Mouse (Mus musculus) thymus, adult 2 months (tissue): Measurements from ENCODE around the gene Plxna4. TPM values are rescaled to one million over a fixed set of nuclear protein-coding genes. Genes with fewer than 3 reads are reported as not detected.

Experiments
- DNase-seq: peaks from one replicate; pipeline ENCODE4 v3.0.0; 2021
- H3K27ac ChIP-seq: fragments of 200-500 bp; 2 replicates; pipeline ENCODE4 v1.5.1; 2012; ENCODE audit warnings: low read length, control low read depth; ENCODE audit not compliant: control insufficient read depth, insufficient read depth
- H3K27me3 ChIP-seq: fragments of 200-500 bp; 2 replicates; pipeline ENCODE4 v1.6.1; 2012; ENCODE audit warnings: mild to moderate bottlenecking, low read length, moderate library complexity, mixed read lengths; ENCODE audit not compliant: control insufficient read depth, insufficient read depth
- H3K36me3 ChIP-seq: fragments of 200-500 bp; 2 replicates; pipeline ENCODE4 v1.6.1; 2012; ENCODE audit warnings: mild to moderate bottlenecking, low read length, moderate library complexity; ENCODE audit not compliant: control insufficient read depth, insufficient read depth
- H3K4me1 ChIP-seq: fragments of 200-500 bp; replicated peaks from 2 replicates; pipeline ENCODE4 v1.6.1; 2012; ENCODE audit warnings: low read length; ENCODE audit not compliant: control insufficient read depth, insufficient read depth
- H3K4me3 ChIP-seq: fragments of 200-500 bp; 2 replicates; pipeline ENCODE4 v1.5.1; 2012; ENCODE audit warnings: mild to moderate bottlenecking, low read length, control low read depth, moderate library complexity; ENCODE audit not compliant: control insufficient read depth, insufficient read depth
- CTCF ChIP-seq: fragments of 200-500 bp; IDR thresholded peaks from 2 replicates; pipeline ENCODE4 v1.5.1; 2012; ENCODE audit warnings: mild to moderate bottlenecking, control low read depth, low read length, moderate library complexity, borderline replicate concordance; ENCODE audit not compliant: control insufficient read depth, poor library complexity, insufficient read depth; ENCODE audit errors: extremely low read depth
- POLR2A ChIP-seq: fragments of 200-500 bp; IDR thresholded peaks from 2 replicates; pipeline ENCODE4 v1.6.1; 2012; ENCODE audit warnings: mild to moderate bottlenecking, low read length, control low read depth, moderate library complexity; ENCODE audit not compliant: control insufficient read depth, poor library complexity, insufficient read depth; ENCODE audit errors: extremely low read depth
- WGBS: fragments of 180-500 bp; shearing (Covaris S2); methylation state at CpG from one replicate; pipeline ENCODE4 v1.1.7; 2018; 5-methylcytosine and 5-hydroxymethylcytosine counted together
- polyA plus RNA-seq: library from polyadenylated mRNA; depleted of rRNA; stranded (reverse); fragments of >200 nt; gene quantifications from 2 replicates; pipeline ENCODE4 v1.2.3, GENCODE M21; 2012

The Plxna4 gene
- polyA plus RNA-seq, 1 experiment = 0.66 TPM

- H3K4me1 ChIP-seq = no peaks in the 10 kb centered on the region
- no peak overlapping the region for H3K4me3 ChIP-seq
- H3K36me3 ChIP-seq = no peaks in the 10 kb centered on the region
- no peak for DNase-seq
- WGBS = 93% methylated on average over 6 of the region's 6 CpGs
- no peaks in the 10 kb centered on the region for H3K27me3 ChIP-seq
- TF ChIP-seq CTCF = no peak
- no peak for TF ChIP-seq POLR2A
- no peak overlapping the region for H3K27ac ChIP-seq
Measured at GRCm38 (mm10) chr6:32246036-32246435, 342.0 kb downstream of the Plxna4 start.

GRCm38 (mm10) chr6:32243040-32243439 is 345.0 kb downstream of the Plxna4 start:
- WGBS = 89% methylated on average over 2 of the region's 2 CpGs

GRCm38 (mm10) chr6:32231383-32231782 is 356.6 kb downstream of the Plxna4 start:
- Histone ChIP-seq H3K36me3 (no peaks in the 10 kb centered on the region), H3K27me3 (no peaks in the 10 kb centered on the region), H3K4me1 (no peaks in the 10 kb centered on the region), H3K27ac (no peak overlapping the region), H3K4me3 (no peak overlapping the region)
- TF ChIP-seq CTCF (no peak), POLR2A (no peak)
- WGBS = 90% methylated on average over 2 of the region's 2 CpGs
- no peak for DNase-seq

More at GRCm38 (mm10) chr6:32243040-32243439, 345.0 kb downstream of the Plxna4 start:
- Histone ChIP-seq H3K4me1 (no peaks in the 10 kb centered on the region), H3K36me3 (no peaks in the 10 kb centered on the region), H3K27ac (no peak overlapping the region), H3K4me3 (no peak overlapping the region), H3K27me3 (no peaks in the 10 kb centered on the region)
- no peak for DNase-seq
- no peak for TF ChIP-seq CTCF
- TF ChIP-seq POLR2A = no peak

- H3K4me1 ChIP-seq = no peaks in the 10 kb centered on the region
- H3K27ac ChIP-seq = no peak overlapping the region
- no peak overlapping the region for H3K4me3 ChIP-seq
- TF ChIP-seq POLR2A = no peak
- TF ChIP-seq CTCF = no peak
- no peak for DNase-seq
- WGBS = 79% methylated on average over 1 of the region's 1 CpGs
- H3K27me3 ChIP-seq = no peaks in the 10 kb centered on the region
- H3K36me3 ChIP-seq = no peaks in the 10 kb centered on the region
Measured at GRCm38 (mm10) chr6:32226636-32227035, 361.4 kb downstream of the Plxna4 start.

GRCm38 (mm10) chr6:32224007-32224703 is 363.8 kb downstream of the Plxna4 start:
- no peaks in the 10 kb centered on the region for H3K4me1 ChIP-seq
- H3K36me3 ChIP-seq = no peaks in the 10 kb centered on the region
- H3K27ac ChIP-seq = no peak overlapping the region
- WGBS = 92% methylated on average over 7 of the region's 7 CpGs
- H3K4me3 ChIP-seq = no peak overlapping the region
- TF ChIP-seq POLR2A = no peak
- no peak for TF ChIP-seq CTCF
- DNase-seq = no peak
- no peaks in the 10 kb centered on the region for H3K27me3 ChIP-seq

- WGBS = 92% methylated on average over 8 of the region's 8 CpGs
Measured at GRCm38 (mm10) chr6:32220765-32221164, 367.2 kb downstream of the Plxna4 start.

More at GRCm38 (mm10) chr6:32220765-32221164, 367.2 kb downstream of the Plxna4 start:
- no peak overlapping the region for H3K4me3 ChIP-seq
- TF ChIP-seq CTCF = no peak
- no peak for TF ChIP-seq POLR2A
- no peaks in the 10 kb centered on the region for H3K36me3 ChIP-seq
- no peak overlapping the region for H3K27ac ChIP-seq
- H3K27me3 ChIP-seq = no peaks in the 10 kb centered on the region
- no peaks in the 10 kb centered on the region for H3K4me1 ChIP-seq
- DNase-seq = no peak
